Mouse (Mus musculus) hindbrain, embryonic 12.5 days (tissue): ENCODE measurements around the gene Lifr. TPM values are rescaled to one million over a fixed set of nuclear protein-coding genes. Genes with fewer than 3 reads are reported as not detected.

ENCODE experiments used
- ATAC-seq: fragments of 200-750 bp; cut with Nextera tagmentation; 2 replicates; pipeline ENCODE4 v1.8.0; 2017; ENCODE audit warnings: moderate TSS enrichment; ENCODE audit not compliant: low FRiP score
- H3K27ac ChIP-seq: fragments of 300-500 bp; sonication (generic); 2 replicates; pipeline ENCODE4 v1.5.1; 2016; ENCODE audit warnings: mild to moderate bottlenecking
- H3K27me3 ChIP-seq: fragments of 300-500 bp; sonication (generic); 2 replicates; pipeline ENCODE4 v1.6.1; 2016; ENCODE audit warnings: mild to moderate bottlenecking
- H3K36me3 ChIP-seq: fragments of 300-500 bp; sonication (generic); 2 replicates; pipeline ENCODE4 v1.6.1; 2016; ENCODE audit warnings: mild to moderate bottlenecking
- H3K4me1 ChIP-seq: fragments of 300-500 bp; sonication (generic); 2 replicates; pipeline ENCODE4 v1.6.1; 2016
- H3K4me2 ChIP-seq: fragments of 300-500 bp; sonication (generic); replicated peaks from 2 replicates; pipeline ENCODE4 v1.6.1; 2016; ENCODE audit warnings: mild to moderate bottlenecking
- H3K4me3 ChIP-seq: fragments of 300-500 bp; sonication (generic); 2 replicates; pipeline ENCODE4 v1.5.1; 2016; ENCODE audit warnings: mild to moderate bottlenecking
- H3K9ac ChIP-seq: fragments of 300-500 bp; sonication (generic); 2 replicates; pipeline ENCODE4 v1.6.1; 2016; ENCODE audit warnings: mild to moderate bottlenecking, moderate library complexity
- H3K9me3 ChIP-seq: fragments of 300-500 bp; sonication (generic); replicated peaks from 2 replicates; pipeline ENCODE4 v1.6.1; 2016; ENCODE audit warnings: mild to moderate bottlenecking
- WGBS: fragments of 180-500 bp; shearing (Covaris S2); methylation state at CpG from one replicate; pipeline ENCODE4 v1.1.7; 2016; 5-methylcytosine and 5-hydroxymethylcytosine counted together
- polyA plus RNA-seq: library from polyadenylated mRNA; unstranded; fragments of >200 nt; fragmentation: Nextera tagmentation; extraction: Ambion mirVana; gene quantifications from 2 replicates; pipeline ENCODE4 v1.2.1, GENCODE M21; 2016

Lifr gene
- polyA plus RNA-seq, 1 experiment from 2014 or later = 16.5 TPM

DNA sequence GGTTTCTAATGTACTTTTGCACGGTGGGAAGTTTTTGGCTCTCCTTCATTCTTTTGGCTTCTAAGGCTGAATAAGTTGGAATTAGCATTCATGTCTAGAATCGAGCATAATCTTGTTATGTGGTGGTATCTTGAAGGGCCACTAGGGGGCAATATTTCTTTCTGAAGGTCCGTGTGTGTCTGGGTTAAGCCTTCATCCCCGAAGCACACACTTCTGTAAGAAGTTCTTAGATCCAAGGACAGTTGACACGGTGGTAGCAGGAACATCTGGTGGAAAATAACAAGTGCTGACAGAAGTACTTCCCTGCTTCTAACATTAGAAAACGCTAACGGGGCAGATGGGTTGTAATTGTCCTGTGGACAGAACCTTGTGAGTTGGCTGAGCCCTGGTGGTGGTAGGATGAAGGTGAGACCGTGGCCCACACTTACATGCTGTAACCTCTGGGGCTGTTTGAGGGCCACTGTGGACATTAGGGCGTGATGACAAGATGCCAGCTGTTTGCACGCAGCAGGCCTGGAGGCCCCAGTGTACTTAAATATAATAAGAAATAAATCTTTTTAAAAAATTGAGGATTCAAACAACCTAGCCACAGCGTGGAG, 44.1 kb downstream of the Lifr start:
- Histone ChIP-seq H3K4me2 (no peak overlapping the region), H3K4me1 (peaks cover 12% of the 10 kb centered on the region), H3K4me3 (no peak overlapping the region), H3K27ac (no peak overlapping the region), H3K9ac (no peak overlapping the region), H3K27me3 (peaks cover 11% of the 10 kb centered on the region; the same call in 1 of the 2 replicates), H3K9me3 (no peaks in the 10 kb centered on the region), H3K36me3 (no peaks in the 10 kb centered on the region)
- WGBS = 59% methylated on average over 11 of the region's 11 CpGs
- ATAC-seq = no peak

DNA sequence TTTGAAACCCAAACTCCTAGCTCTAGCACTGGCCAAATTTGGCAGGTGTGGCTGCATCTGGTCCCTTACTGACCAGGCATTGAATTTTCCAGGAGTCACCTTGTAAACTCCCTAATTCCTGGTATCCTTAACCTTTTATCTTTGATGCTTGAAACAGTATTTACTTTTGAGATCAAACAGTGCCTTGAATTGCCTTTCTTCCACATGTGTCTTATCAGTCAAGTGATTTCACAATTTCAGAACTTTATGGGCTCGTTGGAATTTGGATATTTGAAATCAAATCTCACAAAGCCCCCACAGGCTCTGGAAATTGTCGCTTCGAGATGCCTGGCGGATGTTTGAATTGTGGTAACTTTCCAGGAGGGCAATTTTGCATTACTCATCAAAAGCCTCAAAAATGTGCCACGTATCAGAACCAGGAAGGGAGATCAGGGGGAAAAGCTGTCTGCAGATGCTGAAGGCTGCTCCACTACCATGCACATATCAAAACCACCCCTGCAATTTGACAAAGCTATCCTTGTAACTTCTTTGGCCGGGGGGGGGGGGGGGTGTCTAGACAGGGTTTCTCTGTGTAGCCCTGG, 45.7 kb downstream of the Lifr start:
- H3K27me3 ChIP-seq = 0 out of 2 replicates have a peak, but pooled peaks cover 7% of the 10 kb centered on the region
- no peak overlapping the region for H3K4me2 ChIP-seq
- no peaks in the 10 kb centered on the region for H3K36me3 ChIP-seq
- no peak overlapping the region for H3K9ac ChIP-seq
- H3K9me3 ChIP-seq = no peaks in the 10 kb centered on the region
- H3K4me3 ChIP-seq = no peak overlapping the region
- H3K4me1 ChIP-seq = no peaks in the 10 kb centered on the region
- H3K27ac ChIP-seq = no peak overlapping the region
- 93% methylated on average over 6 of the region's 6 CpGs for WGBS
- ATAC-seq = no peak

DNA sequence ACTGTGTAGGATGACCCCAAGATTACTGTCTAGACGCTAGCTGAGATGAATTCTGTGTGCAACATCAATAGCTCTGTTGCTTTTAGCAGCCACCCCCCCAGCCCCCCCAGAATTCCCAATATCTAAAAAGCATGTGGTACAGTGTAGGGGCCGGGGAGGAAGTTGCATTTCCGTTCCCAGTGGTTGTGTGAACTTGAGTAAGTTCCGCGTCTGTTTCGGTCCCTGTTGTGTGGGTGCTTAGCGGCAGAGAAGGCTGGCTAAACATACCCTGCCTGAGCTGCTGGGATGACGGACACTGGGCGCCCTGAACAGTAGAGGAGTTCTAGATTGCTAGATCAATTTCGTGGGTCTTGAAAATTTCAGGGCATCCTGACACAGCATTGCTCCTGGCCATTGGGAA, 46.5 kb downstream of the Lifr start:
- no peak overlapping the region for H3K9ac ChIP-seq
- 85% methylated on average over 10 of the region's 10 CpGs for WGBS
- H3K27ac ChIP-seq = no peak overlapping the region
- no peak overlapping the region for H3K4me3 ChIP-seq
- H3K36me3 ChIP-seq = no peaks in the 10 kb centered on the region
- no peak for ATAC-seq
- 0 out of 2 replicates have a peak, but pooled peaks cover 4% of the 10 kb centered on the region for H3K27me3 ChIP-seq
- no peak overlapping the region for H3K4me2 ChIP-seq
- H3K4me1 ChIP-seq = no peaks in the 10 kb centered on the region
- no peaks in the 10 kb centered on the region for H3K9me3 ChIP-seq

- no peaks in the 10 kb centered on the region for H3K9me3 ChIP-seq
- no peak overlapping the region for H3K27ac ChIP-seq
- no peak for ATAC-seq
- H3K36me3 ChIP-seq = no peaks in the 10 kb centered on the region
- no peaks in the 10 kb centered on the region for H3K4me1 ChIP-seq
- 0 out of 2 replicates have a peak, but pooled peaks cover 3% of the 10 kb centered on the region for H3K27me3 ChIP-seq
- H3K4me3 ChIP-seq = no peak overlapping the region
- no peak overlapping the region for H3K9ac ChIP-seq
- H3K4me2 ChIP-seq = no peak overlapping the region
- WGBS = 80% methylated on average over 12 of the region's 12 CpGs
Measured at GRCm38 (mm10) chr15:7137607-7138006, 47.2 kb downstream of the Lifr start.

- Histone ChIP-seq H3K9me3 (no peaks in the 10 kb centered on the region), H3K4me2 (no peak overlapping the region), H3K4me1 (no peaks in the 10 kb centered on the region), H3K27ac (no peak overlapping the region), H3K4me3 (no peak overlapping the region), H3K36me3 (no peaks in the 10 kb centered on the region), H3K27me3 (no peaks in the 10 kb centered on the region), H3K9ac (no peak overlapping the region)
- no peak for ATAC-seq
- WGBS = 94% methylated on average over 14 of the region's 14 CpGs
Measured at GRCm38 (mm10) chr15:7138471-7138870, 48.1 kb downstream of the Lifr start.

DNA sequence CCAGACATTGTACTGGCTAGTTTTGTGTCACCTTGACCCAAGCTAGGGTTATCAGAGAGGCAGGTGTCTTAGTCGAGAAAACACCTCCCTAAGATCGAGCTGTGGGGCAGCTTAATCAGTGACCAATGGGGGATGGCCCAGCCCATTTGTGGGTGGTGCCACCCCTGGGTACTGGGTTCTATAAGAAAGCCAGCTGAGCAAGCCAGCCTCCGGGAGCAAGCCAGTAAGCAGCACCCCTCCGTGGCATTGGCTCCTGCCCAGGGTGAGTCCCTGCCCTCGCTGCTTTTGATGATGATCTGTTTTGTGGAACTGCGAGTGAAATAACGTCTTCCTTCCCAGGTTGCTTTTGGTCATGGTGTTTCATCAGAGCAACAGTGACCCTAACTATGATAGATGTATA, 49.9 kb downstream of the Lifr start:
- no peaks in the 10 kb centered on the region for H3K27me3 ChIP-seq
- no peaks in the 10 kb centered on the region for H3K4me1 ChIP-seq
- H3K36me3 ChIP-seq = no peaks in the 10 kb centered on the region
- no peak for ATAC-seq
- H3K9ac ChIP-seq = no peak overlapping the region
- 83% methylated on average over 7 of the region's 7 CpGs for WGBS
- no peak overlapping the region for H3K4me3 ChIP-seq
- H3K4me2 ChIP-seq = no peak overlapping the region
- no peaks in the 10 kb centered on the region for H3K9me3 ChIP-seq
- no peak overlapping the region for H3K27ac ChIP-seq

- Histone ChIP-seq H3K4me3 (no peak overlapping the region), H3K4me2 (no peak overlapping the region), H3K9me3 (no peaks in the 10 kb centered on the region), H3K36me3 (no peaks in the 10 kb centered on the region), H3K9ac (no peak overlapping the region), H3K27ac (no peak overlapping the region), H3K4me1 (peaks cover 1% of the 10 kb centered on the region; the same call in 1 of the 2 replicates), H3K27me3 (no peaks in the 10 kb centered on the region)
- 89% methylated on average over 13 of the region's 13 CpGs for WGBS
- no peak for ATAC-seq
Measured at GRCm38 (mm10) chr15:7141246-7141645, 50.8 kb downstream of the Lifr start.

- Histone ChIP-seq H3K9me3 (no peaks in the 10 kb centered on the region), H3K27me3 (no peaks in the 10 kb centered on the region), H3K36me3 (no peaks in the 10 kb centered on the region), H3K4me3 (no peak overlapping the region), H3K4me1 (peaks cover 4% of the 10 kb centered on the region; the same call in 1 of the 2 replicates), H3K27ac (no peak overlapping the region), H3K9ac (no peak overlapping the region), H3K4me2 (no peak overlapping the region)
- WGBS = 73% methylated on average over 15 of the region's 15 CpGs
- no peak for ATAC-seq
Measured at GRCm38 (mm10) chr15:7143689-7144170, 53.3 kb downstream of the Lifr start.

DNA sequence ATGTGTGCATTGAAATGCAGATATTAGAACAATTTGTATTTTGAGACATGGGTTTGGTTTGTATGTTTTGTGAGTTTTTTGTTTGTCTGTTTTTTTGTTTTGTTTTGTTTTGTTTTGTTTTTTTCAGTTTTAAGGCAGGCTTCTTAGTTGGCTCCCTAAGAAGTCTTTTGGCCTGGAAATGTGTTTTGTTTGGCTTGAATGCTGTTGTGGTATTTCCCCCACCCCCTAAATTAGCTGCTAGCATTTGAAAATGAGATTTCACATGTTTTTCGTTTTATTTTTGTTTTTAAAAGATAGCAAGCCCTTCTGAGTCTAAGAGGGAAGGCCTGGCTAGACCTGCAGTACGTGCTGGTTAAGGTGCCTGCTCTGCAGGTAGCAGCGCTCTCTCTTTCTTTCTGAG, 54.1 kb downstream of the Lifr start:
- H3K4me2 ChIP-seq = no peak overlapping the region
- no peaks in the 10 kb centered on the region for H3K36me3 ChIP-seq
- no peaks in the 10 kb centered on the region for H3K27me3 ChIP-seq
- WGBS = 81% methylated on average over 3 of the region's 3 CpGs
- H3K9ac ChIP-seq = no peak overlapping the region
- H3K4me3 ChIP-seq = no peak overlapping the region
- H3K9me3 ChIP-seq = no peaks in the 10 kb centered on the region
- no peak for ATAC-seq
- H3K4me1 ChIP-seq = peaks cover 4% of the 10 kb centered on the region; the same call in 1 of the 2 replicates
- no peak overlapping the region for H3K27ac ChIP-seq

DNA sequence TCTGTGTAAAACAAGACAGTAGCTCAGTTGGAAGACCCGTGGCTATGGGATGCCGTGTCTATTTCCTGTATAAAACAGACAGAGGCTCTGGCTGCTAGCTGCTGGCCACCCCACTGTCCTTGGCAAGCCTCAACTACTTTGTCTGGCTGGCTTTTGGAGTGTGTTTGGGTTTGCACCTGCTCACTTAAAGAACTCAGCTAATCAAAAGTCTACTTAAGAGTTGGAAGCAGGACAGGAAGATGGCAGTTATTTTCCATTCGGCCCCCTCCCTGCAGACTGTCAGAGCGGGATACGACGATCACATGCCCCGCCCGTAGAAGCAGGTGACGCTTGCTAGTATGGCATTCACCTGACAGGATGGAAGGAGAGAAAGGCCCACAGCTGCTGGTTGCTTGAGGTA, 54.5 kb downstream of the Lifr start:
- H3K4me2 ChIP-seq = no peak overlapping the region
- no peaks in the 10 kb centered on the region for H3K36me3 ChIP-seq
- H3K27me3 ChIP-seq = no peaks in the 10 kb centered on the region
- peaks cover 4% of the 10 kb centered on the region; the same call in 1 of the 2 replicates for H3K4me1 ChIP-seq
- 88% methylated on average over 9 of the region's 9 CpGs for WGBS
- H3K4me3 ChIP-seq = no peak overlapping the region
- ATAC-seq = no peak
- no peaks in the 10 kb centered on the region for H3K9me3 ChIP-seq
- no peak overlapping the region for H3K9ac ChIP-seq
- no peak overlapping the region for H3K27ac ChIP-seq

DNA sequence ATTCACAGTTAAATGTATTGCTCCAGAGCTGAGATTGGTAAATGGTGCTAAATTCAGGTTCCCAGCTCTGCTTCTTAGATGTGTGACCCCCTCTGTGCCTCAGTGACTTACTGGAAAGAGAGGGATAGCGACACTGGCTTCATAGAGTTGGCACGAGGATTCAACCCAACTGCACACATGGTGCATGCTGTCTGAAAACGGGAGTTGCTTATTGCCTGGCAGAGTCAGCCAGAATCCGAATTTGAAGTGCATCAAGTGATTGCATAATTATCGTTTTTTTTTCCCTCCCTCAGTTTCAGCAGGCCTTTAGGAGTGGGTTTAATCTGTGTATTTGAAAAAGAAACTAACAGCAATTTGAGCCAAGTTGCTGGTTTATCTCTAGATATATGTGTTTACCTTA, 55.1 kb downstream of the Lifr start:
- no peak overlapping the region for H3K4me3 ChIP-seq
- no peak for ATAC-seq
- H3K4me2 ChIP-seq = no peak overlapping the region
- H3K9ac ChIP-seq = no peak overlapping the region
- no peaks in the 10 kb centered on the region for H3K36me3 ChIP-seq
- 91% methylated on average over 5 of the region's 5 CpGs for WGBS
- no peaks in the 10 kb centered on the region for H3K27me3 ChIP-seq
- H3K9me3 ChIP-seq = no peaks in the 10 kb centered on the region
- H3K4me1 ChIP-seq = peaks cover 4% of the 10 kb centered on the region; the same call in 1 of the 2 replicates
- H3K27ac ChIP-seq = no peak overlapping the region

GRCm38 (mm10) chr15:7146529-7146928, 56.1 kb downstream of the Lifr start:
- 78% methylated on average over 8 of the region's 8 CpGs for WGBS
- Histone ChIP-seq H3K4me3 (no peak overlapping the region), H3K27me3 (no peaks in the 10 kb centered on the region), H3K4me1 (peaks cover 4% of the 10 kb centered on the region; the same call in 1 of the 2 replicates), H3K9me3 (no peaks in the 10 kb centered on the region), H3K9ac (no peak overlapping the region), H3K27ac (no peak overlapping the region), H3K36me3 (no peaks in the 10 kb centered on the region), H3K4me2 (no peak overlapping the region)
- ATAC-seq = no peak

- no peak overlapping the region for H3K27ac ChIP-seq
- H3K4me3 ChIP-seq = no peak overlapping the region
- ATAC-seq = no peak
- no peaks in the 10 kb centered on the region for H3K36me3 ChIP-seq
- no peaks in the 10 kb centered on the region for H3K9me3 ChIP-seq
- no peak overlapping the region for H3K4me2 ChIP-seq
- H3K9ac ChIP-seq = no peak overlapping the region
- H3K4me1 ChIP-seq = peaks cover 12% of the 10 kb centered on the region
- H3K27me3 ChIP-seq = no peaks in the 10 kb centered on the region
- 89% methylated on average over 18 of the region's 18 CpGs for WGBS
Measured at GRCm38 (mm10) chr15:7149796-7150195, 59.4 kb downstream of the Lifr start.
